ENCODE assay signal across 27 mouse cellular contexts in genomic region chr13:58210441-58210840, GRCm38 (mm10). TPM values are rescaled to one million over a fixed set of nuclear protein-coding genes. Genes with fewer than 3 reads are reported as not detected.
DNase-seq lines count a peak whose midpoint lies in the region; ATAC-seq and TF ChIP-seq lines count a peak whose summit lies in the region.
"Had no signal": no experiment of that assay in that cellular context is flagged by ENCODE, and none has a peak within 500 bp of the region (broad histone marks: within the 10 kb centered on the region; RNA-seq: fewer than 3 reads in every experiment).

No protein-coding gene starts in this region.

- no peaks in the 10 kb centered on the region for H3K27me3 ChIP-seq in lung, postnatal 0 days (replicated peaks; ENCODE audit: insufficient read depth, low read length)
- H3K27me3 ChIP-seq: heart, embryonic 12.5 days; kidney, embryonic 15.5 days; limb, embryonic 12.5 days; liver, embryonic 13.5 days; megakaryocyte, embryonic 14.5 days; midbrain, embryonic 15.5 days; neural tube, embryonic 13.5 days had no signal

- no peak overlapping the region for H3K4me2 ChIP-seq in lung, postnatal 0 days (replicated peaks; ENCODE audit: low read depth, low read length)
- H3K4me2 ChIP-seq: heart, embryonic 12.5 days; kidney, embryonic 15.5 days; limb, embryonic 12.5 days; liver, embryonic 13.5 days; midbrain, embryonic 15.5 days; neural tube, embryonic 13.5 days had no signal

- peak; percentile 37; the same call in 1 of the 2 replicates for ATAC-seq in megakaryocyte progenitor cell, adult 5-6 weeks (replicated peaks; ENCODE audit: poor library complexity)
- no peak for ATAC-seq in lung, postnatal 0 days
- ATAC-seq: CD4-positive, CD25-positive, alpha-beta regulatory T cell, adult 4 months; midbrain, embryonic 15.5 days had no signal

- H3K9ac ChIP-seq in lung, postnatal 0 days (replicated peaks; ENCODE audit: low read depth) = no peak overlapping the region
- H3K9ac ChIP-seq: heart, embryonic 12.5 days; kidney, embryonic 15.5 days; limb, embryonic 12.5 days; liver, embryonic 13.5 days; midbrain, embryonic 15.5 days; neural tube, embryonic 13.5 days had no signal

- peak; percentile 13 for DNase-seq in gastrocnemius, adult 18-20 months (ENCODE audit: low spot score)
- no peak for DNase-seq in gastrocnemius, adult 8-10 months (ENCODE audit: low spot score in 2 of 2)
- peak; percentile 51 for DNase-seq in cerebellum, adult 11 months
- peak; percentile 81 for DNase-seq in cerebellum, adult 9-11 months
- no peak for DNase-seq in c-Kit-positive CD71-positive TER-119-positive erythroid progenitor cells, embryonic 14.5 days (ENCODE audit: low spot score)
- DNase-seq in lung, postnatal 0 days (ENCODE audit: low spot score) = no peak
- no peak for DNase-seq in retina, embryonic 14.5 days (ENCODE audit: low spot score)
- DNase-seq: adrenal gland, postnatal 25 days; gastrocnemius, postnatal 14 days; heart, adult 18-20 months; heart, postnatal 10 days; kidney, adult 11 months; kidney, postnatal 36 days; liver, embryonic 13.5 days; lung, adult 2 months; right cerebral cortex, adult 18-20 months; thymus, adult 2 months; thymus, postnatal 4 days had no signal

- no peaks in the 10 kb centered on the region for H3K36me3 ChIP-seq in lung, postnatal 0 days (ENCODE audit: insufficient read depth, low read length)
- H3K36me3 ChIP-seq: heart, embryonic 12.5 days; kidney, embryonic 15.5 days; midbrain, embryonic 15.5 days; neural tube, embryonic 13.5 days had no signal

- no peak for TF ChIP-seq EP300 in lung, postnatal 0 days (IDR thresholded peaks at IDR 0.05)

- H3K9me3 ChIP-seq in lung, postnatal 0 days (ENCODE audit: low read length) = no peaks in the 10 kb centered on the region
- H3K9me3 ChIP-seq: embryonic facial prominence, embryonic 10.5 days; heart, embryonic 12.5 days; kidney, embryonic 15.5 days; limb, embryonic 12.5 days; liver, embryonic 13.5 days; megakaryocyte, embryonic 14.5 days; midbrain, embryonic 15.5 days; neural tube, embryonic 13.5 days had no signal

- 57% methylated on average over 5 of the region's 5 CpGs for WGBS in lung, postnatal 0 days

- H3K27ac ChIP-seq in lung, postnatal 0 days (ENCODE audit: low read length) = no peak overlapping the region
- H3K27ac ChIP-seq: embryonic facial prominence, embryonic 10.5 days; kidney, embryonic 15.5 days; limb, embryonic 12.5 days; liver, embryonic 13.5 days; midbrain, embryonic 15.5 days; neural tube, embryonic 13.5 days had no signal

- H3K4me3 ChIP-seq in lung, postnatal 0 days (ENCODE audit: low read depth, low read length) = no peak overlapping the region
- H3K4me3 ChIP-seq: embryonic facial prominence, embryonic 10.5 days; heart, embryonic 12.5 days; kidney, embryonic 15.5 days; limb, embryonic 12.5 days; liver, embryonic 13.5 days; megakaryocyte, embryonic 14.5 days; midbrain, embryonic 15.5 days; neural tube, embryonic 13.5 days had no signal

- peaks cover 7% of the 10 kb centered on the region; the same call in 1 of the 2 replicates for H3K4me1 ChIP-seq in lung, postnatal 0 days (ENCODE audit: insufficient read depth, low read depth, low read length)

- TF ChIP-seq CTCF in lung, postnatal 0 days (IDR thresholded peaks at IDR 0.05) = no peak

RNA-seq across cellular contexts. Expression of gene Ubqln1, which starts 5.0 kb away (rescaled TPM):
- total RNA-seq in gastrocnemius, adult 18-20 months (2021) = 10 to 100 TPM; 47.6 to 52.7 TPM
- total RNA-seq in gastrocnemius, adult 8-10 months (2022) = 10 to 100 TPM; 46.2 to 51.9 (median 49.8) TPM
- total RNA-seq in megakaryocyte progenitor cell, adult 5-6 weeks (2015) = 52.2 and 57.6 TPM in 2 replicates
- 53.0 and 64.7 TPM in 2 replicates for total RNA-seq in megakaryocyte progenitor cell, adult 5-6 weeks (2017)
- 52.3 and 57.3 TPM in 2 replicates for polyA plus RNA-seq in lung, postnatal 0 days (2015; fragmentation: Nextera tagmentation; extraction: Ambion mirVana)

RNA-seq across cellular contexts. Expression of gene Idnk, which starts 53.0 kb away (rescaled TPM):
- total RNA-seq in gastrocnemius, adult 18-20 months (2021) = 1 to 10 TPM; 5.9 to 7.9 TPM
- 1 to 10 TPM; 7.7 to 9.3 (median 8.3) TPM for total RNA-seq in gastrocnemius, adult 8-10 months (2022)
- 46.2 and 52.9 TPM in 2 replicates for total RNA-seq in megakaryocyte progenitor cell, adult 5-6 weeks (2015)
- total RNA-seq in megakaryocyte progenitor cell, adult 5-6 weeks (2017) = 36.8 and 44.9 TPM in 2 replicates
- polyA plus RNA-seq in lung, postnatal 0 days (2015; fragmentation: Nextera tagmentation; extraction: Ambion mirVana) = 40.5 and 43.5 TPM in 2 replicates

Comparison
In these comparisons a context has a peak if more than half of its experiments do, and no peak if none do; other contexts are left out.
1. DNase-seq: peak in gastrocnemius, adult 18-20 months (single experiment), cerebellum, adult 11 months (single experiment) and cerebellum, adult 9-11 months (single experiment); none in gastrocnemius, adult 8-10 months (0 of 2), c-Kit-positive CD71-positive TER-119-positive erythroid progenitor cells, embryonic 14.5 days (single experiment), lung, postnatal 0 days (single experiment) and retina, embryonic 14.5 days (single experiment).